Mouse (Mus musculus) neural tube, embryonic 14.5 days (tissue): ENCODE measurements around the gene Elane. TPM values are rescaled to one million over a fixed set of nuclear protein-coding genes. Genes with fewer than 3 reads are reported as not detected.

Experiments used
- ATAC-seq: fragments of 200-750 bp; cut with Nextera tagmentation; 2 replicates; pipeline ENCODE4 v1.8.0; 2017; ENCODE audit warnings: low read depth, mild to moderate bottlenecking, moderate TSS enrichment, moderate library complexity
- H3K27ac ChIP-seq: fragments of 300-500 bp; sonication (generic); 2 replicates; pipeline ENCODE4 v1.5.1; 2014; ENCODE audit warnings: low read depth, mild to moderate bottlenecking, control low read depth, low read length, moderate library complexity, mixed read lengths
- H3K27me3 ChIP-seq: fragments of 300-500 bp; sonication (generic); 2 replicates; pipeline ENCODE4 v1.6.1; 2014; ENCODE audit warnings: low read length; ENCODE audit not compliant: control insufficient read depth, insufficient read depth
- H3K36me3 ChIP-seq: fragments of 300-500 bp; sonication (generic); 2 replicates; pipeline ENCODE4 v1.6.1; 2014; ENCODE audit warnings: low read length, mixed read lengths; ENCODE audit not compliant: control insufficient read depth, insufficient read depth
- H3K4me1 ChIP-seq: fragments of 300-500 bp; sonication (generic); 2 replicates; pipeline ENCODE4 v1.6.1; 2014; ENCODE audit warnings: low read length; ENCODE audit not compliant: control insufficient read depth, insufficient read depth
- H3K4me2 ChIP-seq: fragments of 300-500 bp; sonication (generic); 2 replicates; pipeline ENCODE4 v1.6.1; 2014; ENCODE audit warnings: mild to moderate bottlenecking, low read depth, low read length, control low read depth
- H3K4me3 ChIP-seq: fragments of 300-500 bp; sonication (generic); 2 replicates; pipeline ENCODE4 v1.5.1; 2014; ENCODE audit warnings: low read depth, low read length, control low read depth, mixed read lengths
- H3K9ac ChIP-seq: fragments of 300-500 bp; sonication (generic); replicated peaks from 2 replicates; pipeline ENCODE4 v1.6.1; 2014; ENCODE audit warnings: low read depth, mild to moderate bottlenecking, control low read depth, low read length, mixed read lengths
- H3K9me3 ChIP-seq: fragments of 300-500 bp; sonication (generic); 2 replicates; pipeline ENCODE4 v1.6.1; 2016; ENCODE audit warnings: low read length; ENCODE audit not compliant: control insufficient read depth
- WGBS: fragments of 180-500 bp; shearing (Covaris S2); extraction: QIAGEN DNeasy Blood & Tissue Kit; methylation state at CpG from one replicate; pipeline ENCODE4 v1.1.7; 2014; 5-methylcytosine and 5-hydroxymethylcytosine counted together
- polyA plus RNA-seq: library from polyadenylated mRNA; unstranded; fragments of >200 nt; fragmentation: Nextera tagmentation; extraction: Ambion mirVana; gene quantifications from 2 replicates; pipeline ENCODE4 v1.2.1, GENCODE M21; 2014

The Elane gene
- polyA plus RNA-seq, 1 experiment from 2014 or later: not detected

- Histone ChIP-seq H3K36me3 (peaks cover 43% of the 10 kb centered on the region), H3K9ac (peak overlapping the region; percentile 96), H3K27me3 (no peaks in the 10 kb centered on the region; the same call in 1 of the 2 replicates), H3K4me1 (peaks cover 54% of the 10 kb centered on the region), H3K27ac (peak overlapping the region; percentile 99), H3K9me3 (no peaks in the 10 kb centered on the region), H3K4me3 (peak overlapping the region; percentile 97), H3K4me2 (peak overlapping the region; percentile 99)
- WGBS: 52% methylated on average over 7 of the region's 7 CpGs
- ATAC-seq: no peak
Observed at GRCm38 (mm10) chr10:79856704-79857451, 29.2 kb upstream of the Elane start.

GRCm38 (mm10) chr10:79857452-79857811, 28.6 kb upstream of the Elane start:
- H3K9me3 ChIP-seq: no peaks in the 10 kb centered on the region
- peak overlapping the region; percentile 99 for H3K4me2 ChIP-seq
- 27% methylated on average over 4 of the region's 4 CpGs for WGBS
- no peak for ATAC-seq
- H3K9ac ChIP-seq: peak overlapping the region; percentile 96; the same call in 1 of the 2 replicates
- H3K27ac ChIP-seq: peak overlapping the region; percentile 62
- H3K36me3 ChIP-seq: peaks cover 48% of the 10 kb centered on the region
- H3K4me3 ChIP-seq: peak overlapping the region; percentile 97
- H3K27me3 ChIP-seq: no peaks in the 10 kb centered on the region; the same call in 1 of the 2 replicates
- peaks cover 48% of the 10 kb centered on the region for H3K4me1 ChIP-seq

- no peaks in the 10 kb centered on the region; the same call in 1 of the 2 replicates for H3K27me3 ChIP-seq
- no peaks in the 10 kb centered on the region for H3K9me3 ChIP-seq
- H3K4me3 ChIP-seq: 0 out of 2 replicates have a peak overlapping the region, but pooled peaks have one; percentile 97
- H3K9ac ChIP-seq: 0 out of 2 replicates have a peak overlapping the region, but pooled peaks have one; percentile 12
- WGBS: 74% methylated on average over 2 of the region's 2 CpGs
- H3K36me3 ChIP-seq: peaks cover 53% of the 10 kb centered on the region
- peak overlapping the region; percentile 56 for H3K27ac ChIP-seq
- no peak for ATAC-seq
- peak overlapping the region; percentile 99 for H3K4me2 ChIP-seq
- H3K4me1 ChIP-seq: peaks cover 44% of the 10 kb centered on the region
Observed at GRCm38 (mm10) chr10:79857894-79858293, 28.2 kb upstream of the Elane start.

GRCm38 (mm10) chr10:79858416-79859074, 27.5 kb upstream of the Elane start:
- peak overlapping the region; percentile 12; the same call in 1 of the 2 replicates for H3K9ac ChIP-seq

GRCm38 (mm10) chr10:79859116-79859515, 26.9 kb upstream of the Elane start:
- Histone ChIP-seq H3K27ac (no peak overlapping the region), H3K36me3 (peaks cover 57% of the 10 kb centered on the region)

More at GRCm38 (mm10) chr10:79858416-79859074, 27.5 kb upstream of the Elane start:
- Histone ChIP-seq H3K27ac (peak overlapping the region; percentile 56), H3K4me3 (no peak overlapping the region), H3K36me3 (peaks cover 57% of the 10 kb centered on the region), H3K4me2 (peak overlapping the region; percentile 99; the same call in 1 of the 2 replicates), H3K27me3 (no peaks in the 10 kb centered on the region; the same call in 1 of the 2 replicates), H3K4me1 (peaks cover 38% of the 10 kb centered on the region), H3K9me3 (no peaks in the 10 kb centered on the region)
- ATAC-seq: no peak
- WGBS: 48% methylated on average over 16 of the region's 17 CpGs

GRCm38 (mm10) chr10:79860079-79860911, 25.8 kb upstream of the Elane start:
- 92% methylated on average over 26 of the region's 26 CpGs for WGBS
- Histone ChIP-seq H3K27me3 (no peaks in the 10 kb centered on the region; the same call in 1 of the 2 replicates), H3K4me1 (peaks cover 41% of the 10 kb centered on the region), H3K4me2 (no peak overlapping the region), H3K9ac (0 out of 2 replicates have a peak overlapping the region, but pooled peaks have one; percentile 11), H3K36me3 (peaks cover 67% of the 10 kb centered on the region), H3K9me3 (no peaks in the 10 kb centered on the region), H3K27ac (no peak overlapping the region), H3K4me3 (no peak overlapping the region)
- ATAC-seq: no peak

More at GRCm38 (mm10) chr10:79859116-79859515, 26.9 kb upstream of the Elane start:
- no peak overlapping the region for H3K4me3 ChIP-seq
- H3K4me2 ChIP-seq: no peak overlapping the region
- H3K27me3 ChIP-seq: no peaks in the 10 kb centered on the region; the same call in 1 of the 2 replicates
- H3K4me1 ChIP-seq: peaks cover 38% of the 10 kb centered on the region
- no peak for ATAC-seq
- H3K9me3 ChIP-seq: no peaks in the 10 kb centered on the region
- WGBS: 87% methylated on average over 11 of the region's 11 CpGs
- no peak overlapping the region for H3K9ac ChIP-seq

- Histone ChIP-seq H3K27ac (no peak overlapping the region), H3K36me3 (peaks cover 79% of the 10 kb centered on the region), H3K4me2 (no peak overlapping the region), H3K9me3 (no peaks in the 10 kb centered on the region), H3K4me1 (peaks cover 31% of the 10 kb centered on the region), H3K9ac (no peak overlapping the region), H3K27me3 (no peaks in the 10 kb centered on the region; the same call in 1 of the 2 replicates), H3K4me3 (no peak overlapping the region)
- 74% methylated on average over 25 of the region's 25 CpGs for WGBS
- ATAC-seq: no peak
Observed at GRCm38 (mm10) chr10:79861230-79862048, 24.6 kb upstream of the Elane start.
